Mouse (Mus musculus): ENCODE data around the gene Kcnk5. TPM values are rescaled to one million over a fixed set of nuclear protein-coding genes. Genes with fewer than 3 reads are reported as not detected.

Gene Kcnk5
- polyA plus RNA-seq, 1 experiment from 2014 or later, result 12.0 TPM

DNA sequence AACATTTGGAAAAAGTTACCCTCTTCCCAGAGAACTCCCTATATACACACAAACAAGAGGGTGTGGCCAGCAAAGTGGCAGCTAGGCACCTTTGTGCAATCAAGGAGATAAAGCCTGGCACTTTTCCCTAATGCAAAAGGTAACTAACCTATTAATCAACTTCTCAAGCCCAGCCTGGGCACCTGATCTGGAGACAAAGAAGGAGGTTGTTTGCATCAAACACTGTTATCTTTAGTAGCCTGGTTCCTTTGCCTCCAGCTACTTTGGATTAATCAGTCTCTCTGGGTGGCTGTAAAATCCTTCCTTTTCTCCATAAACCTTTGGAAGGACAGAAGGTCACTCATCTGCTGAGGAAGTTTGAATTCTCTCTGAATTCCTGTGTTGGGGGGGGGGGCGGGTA is 70.7 kb downstream of the Kcnk5 start:
- 69% methylated on average over 1 of the region's 1 CpGs for WGBS

DNA sequence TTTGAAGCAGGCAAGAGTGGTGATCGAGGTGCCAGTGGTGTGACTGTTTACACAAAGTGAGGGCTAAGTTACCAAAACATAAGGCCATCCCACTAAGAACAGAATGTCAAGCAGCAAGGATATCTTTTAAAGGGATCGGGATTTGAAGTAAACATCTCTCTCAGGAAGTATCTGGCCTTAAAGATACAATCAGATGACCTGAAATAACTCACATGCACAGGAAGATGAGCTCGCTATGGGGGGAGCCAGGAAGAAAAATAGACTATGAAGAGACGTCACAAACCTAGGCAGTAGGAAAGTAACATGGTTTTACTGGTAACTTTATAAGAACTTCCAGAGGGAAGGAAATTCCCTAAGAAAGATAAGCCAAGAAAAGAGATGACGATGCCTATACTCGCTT is 75.3 kb downstream of the Kcnk5 start:
- Histone ChIP-seq H3K9ac (ENCODE audit: low read depth, low read length) (no peak overlapping the region), H3K36me3 (ENCODE audit: insufficient read depth, low read length) (no peaks in the 10 kb centered on the region), H3K4me2 (ENCODE audit: low read length) (no peak overlapping the region), H3K27me3 (ENCODE audit: insufficient read depth, low read length) (no peaks in the 10 kb centered on the region), H3K27ac (0 out of 2 replicates have a peak overlapping the region, but pooled peaks have one; percentile 51), H3K4me3 (replicated peaks; ENCODE audit: low read depth, low read length) (no peak overlapping the region), H3K4me1 (replicated peaks; ENCODE audit: insufficient read depth, low read length) (no peaks in the 10 kb centered on the region), H3K9me3 (replicated peaks; ENCODE audit: low read length) (no peaks in the 10 kb centered on the region)
- 65% methylated on average over 6 of the region's 6 CpGs for WGBS
- no peak for TF ChIP-seq CTCF (IDR thresholded peaks at IDR 0.05; ENCODE audit: low read depth)
- peak; percentile 40 for DNase-seq (ENCODE audit: low spot score)
- ATAC-seq (replicated peaks; ENCODE audit: low FRiP score, low read depth), result no peak

More for the DNA sequence above, 70.7 kb downstream of the Kcnk5 start:
- no peak for TF ChIP-seq CTCF (IDR thresholded peaks at IDR 0.05; ENCODE audit: low read depth)
- Histone ChIP-seq H3K4me2 (ENCODE audit: low read length) (no peak overlapping the region), H3K27me3 (ENCODE audit: insufficient read depth, low read length) (no peaks in the 10 kb centered on the region), H3K4me3 (replicated peaks; ENCODE audit: low read depth, low read length) (no peak overlapping the region), H3K9ac (ENCODE audit: low read depth, low read length) (no peak overlapping the region), H3K27ac (no peak overlapping the region), H3K4me1 (replicated peaks; ENCODE audit: insufficient read depth, low read length) (no peaks in the 10 kb centered on the region; the same call in 1 of the 2 replicates), H3K9me3 (replicated peaks; ENCODE audit: low read length) (no peaks in the 10 kb centered on the region), H3K36me3 (ENCODE audit: insufficient read depth, low read length) (no peaks in the 10 kb centered on the region)
- ATAC-seq (replicated peaks; ENCODE audit: low FRiP score, low read depth) (no peak), DNase-seq (ENCODE audit: low spot score) (no peak)

DNA sequence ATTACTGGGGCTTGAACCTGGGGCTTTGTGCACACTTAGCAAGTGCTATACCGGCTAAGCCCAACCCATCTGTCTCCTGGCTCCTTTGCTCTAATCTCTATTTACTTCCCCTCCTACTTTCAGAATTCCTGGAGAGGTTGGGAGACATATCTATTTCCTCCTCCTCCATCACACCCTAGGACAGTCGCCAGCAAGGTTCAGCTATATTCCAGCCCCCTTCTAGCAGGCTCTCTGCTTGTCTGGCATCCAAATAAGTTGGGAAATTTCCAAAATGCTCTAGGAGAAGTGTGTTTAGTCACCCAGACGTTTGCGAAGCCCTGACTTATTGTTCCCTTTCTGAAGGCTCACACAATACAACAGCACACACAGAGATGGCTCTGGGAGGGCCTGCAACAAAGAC is 78.4 kb downstream of the Kcnk5 start:
- H3K27me3 ChIP-seq (ENCODE audit: insufficient read depth, low read length), result no peaks in the 10 kb centered on the region
- WGBS, result 44% methylated on average over 4 of the region's 4 CpGs
- no peaks in the 10 kb centered on the region for H3K36me3 ChIP-seq (ENCODE audit: insufficient read depth, low read length)
- H3K4me3 ChIP-seq (replicated peaks; ENCODE audit: low read depth, low read length), result no peak overlapping the region
- no peak for TF ChIP-seq CTCF (IDR thresholded peaks at IDR 0.05; ENCODE audit: low read depth)
- no peak for ATAC-seq (replicated peaks; ENCODE audit: low FRiP score, low read depth)
- H3K27ac ChIP-seq, result 0 out of 2 replicates have a peak overlapping the region, but pooled peaks have one; percentile 31
- H3K9ac ChIP-seq (ENCODE audit: low read depth, low read length), result no peak overlapping the region
- H3K4me2 ChIP-seq (ENCODE audit: low read length), result no peak overlapping the region
- H3K4me1 ChIP-seq (replicated peaks; ENCODE audit: insufficient read depth, low read length), result no peaks in the 10 kb centered on the region
- peak; percentile 48 for DNase-seq (ENCODE audit: low spot score)
- no peaks in the 10 kb centered on the region for H3K9me3 ChIP-seq (replicated peaks; ENCODE audit: low read length)

DNA sequence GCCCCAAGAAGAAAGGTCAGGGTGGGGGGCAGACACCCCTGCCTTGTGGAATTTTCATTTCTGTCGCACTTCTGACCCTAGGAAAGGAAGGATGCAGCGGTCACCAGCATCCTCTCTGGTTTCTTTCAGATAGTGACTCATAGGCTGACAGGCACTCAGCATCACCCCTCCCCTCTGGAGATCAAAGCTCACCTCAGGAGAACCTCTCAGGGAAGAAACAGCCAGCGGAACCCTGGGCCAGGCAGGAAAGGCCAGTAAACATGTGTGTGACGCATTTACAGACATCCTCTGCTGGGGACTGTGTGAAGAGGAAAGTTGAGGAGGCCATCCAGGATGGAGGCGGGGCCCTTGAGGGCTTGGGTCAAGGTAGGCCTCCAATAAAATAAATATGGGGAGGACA is 83.5 kb downstream of the Kcnk5 start:
- Histone ChIP-seq H3K9ac (ENCODE audit: low read depth, low read length) (no peak overlapping the region), H3K36me3 (ENCODE audit: insufficient read depth, low read length) (no peaks in the 10 kb centered on the region), H3K27me3 (ENCODE audit: insufficient read depth, low read length) (no peaks in the 10 kb centered on the region), H3K27ac (no peak overlapping the region), H3K4me2 (ENCODE audit: low read length) (no peak overlapping the region), H3K9me3 (replicated peaks; ENCODE audit: low read length) (no peaks in the 10 kb centered on the region), H3K4me3 (replicated peaks; ENCODE audit: low read depth, low read length) (no peak overlapping the region), H3K4me1 (replicated peaks; ENCODE audit: insufficient read depth, low read length) (no peaks in the 10 kb centered on the region)
- WGBS, result 31% methylated on average over 5 of the region's 5 CpGs
- DNase-seq (ENCODE audit: low spot score), result peak; percentile 62
- no peak for TF ChIP-seq CTCF (IDR thresholded peaks at IDR 0.05; ENCODE audit: low read depth)
- peak; percentile 59 for ATAC-seq (replicated peaks; ENCODE audit: low FRiP score, low read depth)

DNA sequence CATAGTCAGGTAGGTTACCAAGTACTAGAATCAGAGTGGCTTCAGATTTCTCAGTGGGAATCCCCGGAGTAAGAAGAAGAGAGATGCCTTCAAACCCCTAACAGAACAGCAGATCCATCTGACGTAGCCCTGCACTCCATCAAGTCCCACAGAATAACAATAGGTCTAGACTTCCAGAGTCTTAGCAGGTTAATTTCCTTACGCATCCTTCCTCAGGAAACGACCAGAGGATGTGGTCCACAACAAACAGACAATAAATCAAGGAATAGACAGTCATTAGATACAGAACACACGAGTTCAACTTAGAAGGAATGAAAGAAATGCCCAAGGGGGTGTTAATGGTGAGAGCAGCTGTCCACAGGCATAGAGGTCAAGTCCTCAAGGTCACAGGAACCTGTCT is 86.7 kb downstream of the Kcnk5 start:
- Histone ChIP-seq H3K27ac (no peak overlapping the region), H3K4me3 (replicated peaks; ENCODE audit: low read depth, low read length) (no peak overlapping the region), H3K4me2 (ENCODE audit: low read length) (no peak overlapping the region), H3K4me1 (replicated peaks; ENCODE audit: insufficient read depth, low read length) (no peaks in the 10 kb centered on the region), H3K9me3 (replicated peaks; ENCODE audit: low read length) (no peaks in the 10 kb centered on the region), H3K27me3 (ENCODE audit: insufficient read depth, low read length) (no peaks in the 10 kb centered on the region), H3K36me3 (ENCODE audit: insufficient read depth, low read length) (no peaks in the 10 kb centered on the region), H3K9ac (ENCODE audit: low read depth, low read length) (no peak overlapping the region)
- DNase-seq (ENCODE audit: low spot score) (peak; percentile 64), ATAC-seq (replicated peaks; ENCODE audit: low FRiP score, low read depth) (no peak)
- no peak for TF ChIP-seq CTCF (IDR thresholded peaks at IDR 0.05; ENCODE audit: low read depth)
- 24% methylated on average over 5 of the region's 5 CpGs for WGBS

DNA sequence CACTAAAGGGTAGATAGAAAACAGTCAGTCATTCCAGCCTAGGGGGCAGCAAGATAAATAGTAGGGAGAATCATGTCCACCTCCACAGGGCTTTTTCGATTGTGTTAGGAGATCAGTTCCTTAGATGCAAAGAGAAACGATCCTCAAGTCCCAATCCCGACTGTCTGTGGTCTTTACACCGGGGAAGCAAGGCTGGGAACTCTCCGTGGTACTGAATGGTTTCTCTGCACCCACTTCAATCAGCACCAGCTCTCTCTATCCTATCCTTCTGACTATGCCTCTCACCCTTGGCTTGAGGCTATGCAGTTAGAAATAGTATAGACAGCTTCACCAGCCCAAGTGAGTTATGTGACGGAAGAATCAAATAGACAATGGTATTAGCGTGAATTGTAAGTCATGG is 88.1 kb downstream of the Kcnk5 start:
- H3K4me3 ChIP-seq (replicated peaks; ENCODE audit: low read depth, low read length), result no peak overlapping the region
- H3K4me1 ChIP-seq (replicated peaks; ENCODE audit: insufficient read depth, low read length), result no peaks in the 10 kb centered on the region
- 22% methylated on average over 7 of the region's 7 CpGs for WGBS
- no peaks in the 10 kb centered on the region for H3K9me3 ChIP-seq (replicated peaks; ENCODE audit: low read length)
- DNase-seq (ENCODE audit: low spot score) (peak; percentile 91), ATAC-seq (replicated peaks; ENCODE audit: low FRiP score, low read depth) (no peak)
- no peaks in the 10 kb centered on the region for H3K27me3 ChIP-seq (ENCODE audit: insufficient read depth, low read length)
- no peak overlapping the region for H3K9ac ChIP-seq (ENCODE audit: low read depth, low read length)
- no peaks in the 10 kb centered on the region for H3K36me3 ChIP-seq (ENCODE audit: insufficient read depth, low read length)
- no peak overlapping the region for H3K27ac ChIP-seq
- no peak overlapping the region for H3K4me2 ChIP-seq (ENCODE audit: low read length)
- 0 out of 2 replicates have a peak, but pooled peaks have one; percentile 6 for TF ChIP-seq CTCF (IDR thresholded peaks at IDR 0.05; ENCODE audit: low read depth)

Other genes with a start within 250 kb of the Kcnk5 start
- 38.5 and 41.4 TPM in 2 replicates for gene Gng2, start 204.2 kb downstream of the Kcnk5 start, polyA plus RNA-seq (2015; fragmentation: Nextera tagmentation; extraction: Ambion mirVana)
- gene Saysd1, start 43.3 kb downstream of the Kcnk5 start, polyA plus RNA-seq (2015; fragmentation: Nextera tagmentation; extraction: Ambion mirVana), result 18.1 and 19.3 TPM in 2 replicates
- not detected in 2 replicates for gene Kcnk16, start 87.4 kb upstream of the Kcnk5 start, polyA plus RNA-seq (2015; fragmentation: Nextera tagmentation; extraction: Ambion mirVana)
- 10.9 and 14.1 TPM in 2 replicates for gene Nudt13, start 112.9 kb upstream of the Kcnk5 start, polyA plus RNA-seq (2015; fragmentation: Nextera tagmentation; extraction: Ambion mirVana)
- 32.8 and 37.9 TPM in 2 replicates for gene Ecd, start 166.3 kb upstream of the Kcnk5 start, polyA plus RNA-seq (2015; fragmentation: Nextera tagmentation; extraction: Ambion mirVana)
- gene Fam149b, start 166.4 kb upstream of the Kcnk5 start, polyA plus RNA-seq (2015; fragmentation: Nextera tagmentation; extraction: Ambion mirVana), result 24.0 and 24.3 TPM in 2 replicates
- 91.4 and 105 TPM in 2 replicates for gene Dnajc9, start 207.1 kb upstream of the Kcnk5 start, polyA plus RNA-seq (2015; fragmentation: Nextera tagmentation; extraction: Ambion mirVana)
- 111 and 115 TPM in 2 replicates for gene Mrps16, start 211.8 kb upstream of the Kcnk5 start, polyA plus RNA-seq (2015; fragmentation: Nextera tagmentation; extraction: Ambion mirVana)